Mouse (Mus musculus): ENCODE results near the gene Olfr65. TPM values are rescaled to one million over a fixed set of nuclear protein-coding genes. Genes with fewer than 3 reads are reported as not detected.

The Olfr65 gene
- polyA plus RNA-seq (2016; fragmentation: Nextera tagmentation; extraction: Ambion mirVana), result not detected in 2 replicates

- 75% methylated on average over 2 of the region's 2 CpGs for WGBS
These were observed at the start of gene Olfr65 for GRCm38 (mm10) chr7:103903187-103903586. Olfr65 (plus strand) TSS chr7:103903487.

GRCm38 (mm10) chr7:103854669-103855068 is 48.6 kb upstream of the Olfr65 start:
- no peak overlapping the region for H3K4me3 ChIP-seq (replicated peaks)
- no peak for ATAC-seq (ENCODE audit: insufficient number of reproducible peaks, insufficient read depth, low FRiP score, low TSS enrichment, low read depth)
- no peak overlapping the region for H3K9ac ChIP-seq (replicated peaks)
- H3K4me2 ChIP-seq, result no peak overlapping the region
- 70% methylated on average over 1 of the region's 1 CpGs for WGBS
- H3K27me3 ChIP-seq, result no peaks in the 10 kb centered on the region
- H3K4me1 ChIP-seq (replicated peaks), result no peaks in the 10 kb centered on the region
- no peaks in the 10 kb centered on the region for H3K36me3 ChIP-seq
- H3K27ac ChIP-seq, result no peak overlapping the region
- H3K9me3 ChIP-seq, result no peaks in the 10 kb centered on the region

More at GRCm38 (mm10) chr7:103903187-103903586, at the start of gene Olfr65:
- Histone ChIP-seq H3K36me3 (no peaks in the 10 kb centered on the region), H3K9ac (replicated peaks) (no peak within 1 kb of the TSS), H3K4me2 (no peak within 1 kb of the TSS), H3K9me3 (no peaks in the 10 kb centered on the region), H3K27ac (no peak within 1 kb of the TSS), H3K4me1 (replicated peaks) (no peaks in the 10 kb centered on the region), H3K27me3 (no peaks in the 10 kb centered on the region), H3K4me3 (replicated peaks) (no peak within 1 kb of the TSS)
- no peak for ATAC-seq (ENCODE audit: insufficient number of reproducible peaks, insufficient read depth, low FRiP score, low TSS enrichment, low read depth)

DNA sequence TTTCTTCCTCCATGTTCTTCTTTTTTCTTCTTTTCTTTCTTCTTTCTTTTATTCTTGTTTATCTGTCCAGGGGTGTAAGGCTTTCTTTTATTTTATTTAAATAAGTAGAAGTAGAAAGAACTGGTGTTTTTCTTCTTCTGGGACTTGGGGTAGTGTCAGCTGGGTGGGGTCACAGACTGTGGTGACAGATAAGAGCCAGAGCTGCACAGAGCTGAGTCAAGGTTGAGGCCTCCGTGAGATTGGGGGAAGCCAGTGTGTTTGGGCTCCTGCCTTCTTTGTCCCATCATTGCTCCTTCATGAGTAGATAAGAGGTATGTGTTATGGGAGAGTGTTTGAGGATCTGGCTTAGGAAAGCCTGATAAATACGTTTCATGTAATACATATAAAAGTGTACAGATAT is 44.2 kb upstream of the Olfr65 start:
- Histone ChIP-seq H3K9me3 (no peaks in the 10 kb centered on the region), H3K27me3 (no peaks in the 10 kb centered on the region), H3K36me3 (no peaks in the 10 kb centered on the region), H3K4me3 (replicated peaks) (no peak overlapping the region), H3K9ac (replicated peaks) (no peak overlapping the region), H3K4me1 (replicated peaks) (no peaks in the 10 kb centered on the region), H3K4me2 (no peak overlapping the region), H3K27ac (no peak overlapping the region)
- ATAC-seq (ENCODE audit: insufficient number of reproducible peaks, insufficient read depth, low FRiP score, low TSS enrichment, low read depth), result no peak
- 72% methylated on average over 2 of the region's 2 CpGs for WGBS

GRCm38 (mm10) chr7:103860855-103861254 is 42.4 kb upstream of the Olfr65 start:
- H3K9me3 ChIP-seq, result no peaks in the 10 kb centered on the region
- no peak overlapping the region for H3K27ac ChIP-seq
- H3K4me2 ChIP-seq, result no peak overlapping the region
- WGBS, result 60% methylated on average over 1 of the region's 1 CpGs
- H3K9ac ChIP-seq (replicated peaks), result no peak overlapping the region
- H3K27me3 ChIP-seq, result no peaks in the 10 kb centered on the region
- H3K36me3 ChIP-seq, result no peaks in the 10 kb centered on the region
- H3K4me1 ChIP-seq (replicated peaks), result no peaks in the 10 kb centered on the region
- H3K4me3 ChIP-seq (replicated peaks), result no peak overlapping the region
- ATAC-seq (ENCODE audit: insufficient number of reproducible peaks, insufficient read depth, low FRiP score, low TSS enrichment, low read depth), result no peak

- H3K36me3 ChIP-seq, result no peaks in the 10 kb centered on the region
- H3K4me2 ChIP-seq, result no peak overlapping the region
- H3K9me3 ChIP-seq, result no peaks in the 10 kb centered on the region
- no peak for ATAC-seq (ENCODE audit: insufficient number of reproducible peaks, insufficient read depth, low FRiP score, low TSS enrichment, low read depth)
- WGBS, result 83% methylated on average over 3 of the region's 3 CpGs
- H3K4me3 ChIP-seq (replicated peaks), result no peak overlapping the region
- H3K4me1 ChIP-seq (replicated peaks), result no peaks in the 10 kb centered on the region
- no peak overlapping the region for H3K9ac ChIP-seq (replicated peaks)
- no peak overlapping the region for H3K27ac ChIP-seq
- H3K27me3 ChIP-seq, result no peaks in the 10 kb centered on the region
These were observed 41.8 kb upstream of the Olfr65 start for GRCm38 (mm10) chr7:103861531-103861930.

DNA sequence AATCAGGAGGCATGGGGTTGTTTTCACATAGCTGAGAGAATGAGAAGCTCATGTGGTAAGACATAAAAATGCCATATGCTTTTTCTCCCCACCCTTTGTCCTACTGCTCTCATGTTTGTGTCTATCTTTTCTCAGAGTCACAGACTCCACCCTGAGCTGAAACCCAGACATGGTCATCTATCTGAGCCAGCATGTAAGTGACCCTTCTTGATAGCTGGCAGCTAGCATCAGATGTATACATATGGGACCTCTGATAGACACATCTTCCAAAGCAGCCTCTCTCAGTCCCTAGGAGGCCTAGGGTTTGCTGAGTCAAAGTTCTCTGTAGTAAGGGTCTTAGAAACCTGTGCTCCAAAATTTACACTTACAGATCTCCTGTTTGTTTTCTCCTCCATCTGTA is 37.6 kb upstream of the Olfr65 start:
- no peak overlapping the region for H3K9ac ChIP-seq (replicated peaks)
- H3K27me3 ChIP-seq, result no peaks in the 10 kb centered on the region
- H3K9me3 ChIP-seq, result no peaks in the 10 kb centered on the region
- no peak overlapping the region for H3K4me2 ChIP-seq
- ATAC-seq (ENCODE audit: insufficient number of reproducible peaks, insufficient read depth, low FRiP score, low TSS enrichment, low read depth), result no peak
- no peak overlapping the region for H3K4me3 ChIP-seq (replicated peaks)
- H3K27ac ChIP-seq, result no peak overlapping the region
- no peaks in the 10 kb centered on the region for H3K4me1 ChIP-seq (replicated peaks)
- H3K36me3 ChIP-seq, result no peaks in the 10 kb centered on the region

DNA sequence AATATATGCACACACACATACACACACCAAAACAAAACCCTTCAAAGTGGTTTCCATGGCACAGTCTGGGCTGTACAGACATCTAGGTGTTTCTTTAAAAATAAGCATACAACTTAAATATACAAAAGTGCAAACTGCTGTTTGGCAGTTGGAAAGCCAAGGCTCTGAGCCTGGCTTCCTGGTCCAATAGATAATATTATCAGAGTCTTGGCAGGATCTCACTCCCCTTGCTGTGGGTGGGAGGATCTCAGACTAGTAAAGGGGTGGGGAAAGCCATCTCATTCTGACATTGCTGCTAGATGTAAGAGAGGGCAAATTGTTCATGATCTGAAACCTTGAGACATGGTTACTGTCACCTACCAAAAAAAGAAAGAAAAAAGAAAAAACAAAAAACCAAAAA is 32.6 kb upstream of the Olfr65 start:
- ATAC-seq (ENCODE audit: insufficient number of reproducible peaks, insufficient read depth, low FRiP score, low TSS enrichment, low read depth), result no peak
- no peaks in the 10 kb centered on the region for H3K27me3 ChIP-seq

DNA sequence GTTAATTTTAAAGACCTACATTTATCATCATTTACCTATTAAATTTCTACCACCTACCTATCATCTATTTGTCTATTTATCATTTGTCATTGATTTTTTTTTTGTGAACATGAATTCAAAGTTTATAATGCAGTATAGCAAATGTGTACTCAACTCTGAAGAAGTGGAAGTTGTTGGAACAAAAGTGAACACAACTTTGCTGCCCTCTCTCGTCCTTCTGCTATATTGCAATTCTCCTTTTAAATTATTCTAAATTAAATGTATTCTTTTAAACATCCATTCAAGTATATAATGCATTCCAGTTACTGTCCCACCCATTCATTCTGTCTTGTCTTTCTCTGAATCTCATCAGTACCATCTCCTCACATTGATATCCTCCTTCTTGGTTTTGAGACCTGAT is 30.2 kb upstream of the Olfr65 start:
- Histone ChIP-seq H3K9ac (replicated peaks) (no peak overlapping the region), H3K4me3 (replicated peaks) (no peak overlapping the region), H3K9me3 (no peaks in the 10 kb centered on the region), H3K27ac (no peak overlapping the region), H3K27me3 (no peaks in the 10 kb centered on the region), H3K36me3 (no peaks in the 10 kb centered on the region), H3K4me2 (no peak overlapping the region), H3K4me1 (replicated peaks) (no peaks in the 10 kb centered on the region)
- ATAC-seq (ENCODE audit: insufficient number of reproducible peaks, insufficient read depth, low FRiP score, low TSS enrichment, low read depth), result no peak
- WGBS, result 10% methylated on average over 1 of the region's 1 CpGs

More for the DNA sequence above, 32.6 kb upstream of the Olfr65 start:
- Histone ChIP-seq H3K4me1 (replicated peaks) (no peaks in the 10 kb centered on the region), H3K4me2 (no peak overlapping the region), H3K36me3 (no peaks in the 10 kb centered on the region), H3K4me3 (replicated peaks) (no peak overlapping the region), H3K9me3 (no peaks in the 10 kb centered on the region), H3K27ac (no peak overlapping the region), H3K9ac (replicated peaks) (no peak overlapping the region)

GRCm38 (mm10) chr7:103874451-103874850 is 28.8 kb upstream of the Olfr65 start:
- Histone ChIP-seq H3K4me1 (replicated peaks) (no peaks in the 10 kb centered on the region), H3K9ac (replicated peaks) (no peak overlapping the region), H3K27me3 (no peaks in the 10 kb centered on the region), H3K4me2 (no peak overlapping the region), H3K27ac (no peak overlapping the region), H3K36me3 (no peaks in the 10 kb centered on the region), H3K4me3 (replicated peaks) (no peak overlapping the region), H3K9me3 (no peaks in the 10 kb centered on the region)
- 57% methylated on average over 5 of the region's 5 CpGs for WGBS
- ATAC-seq (ENCODE audit: insufficient number of reproducible peaks, insufficient read depth, low FRiP score, low TSS enrichment, low read depth), result no peak

GRCm38 (mm10) chr7:103877093-103877492 is 26.2 kb upstream of the Olfr65 start:
- no peak for ATAC-seq (ENCODE audit: insufficient number of reproducible peaks, insufficient read depth, low FRiP score, low TSS enrichment, low read depth)
- no peak overlapping the region for H3K4me2 ChIP-seq
- H3K36me3 ChIP-seq, result no peaks in the 10 kb centered on the region
- H3K27me3 ChIP-seq, result no peaks in the 10 kb centered on the region
- no peak overlapping the region for H3K27ac ChIP-seq
- no peaks in the 10 kb centered on the region for H3K9me3 ChIP-seq
- no peak overlapping the region for H3K9ac ChIP-seq (replicated peaks)
- H3K4me3 ChIP-seq (replicated peaks), result no peak overlapping the region
- H3K4me1 ChIP-seq (replicated peaks), result no peaks in the 10 kb centered on the region
- 84% methylated on average over 2 of the region's 2 CpGs for whole genome bisulfite sequencing

GRCm38 (mm10) chr7:103886152-103886551 is 17.1 kb upstream of the Olfr65 start, which contains the start of gene Olfr66:
Olfr66 (minus strand) TSS chr7:103886252.
- Histone ChIP-seq H3K27ac (no peak within 1 kb of the TSS), H3K36me3 (no peaks in the 10 kb centered on the region), H3K9ac (replicated peaks) (no peak within 1 kb of the TSS), H3K4me1 (replicated peaks) (no peaks in the 10 kb centered on the region), H3K4me3 (replicated peaks) (no peak within 1 kb of the TSS), H3K9me3 (no peaks in the 10 kb centered on the region), H3K27me3 (no peaks in the 10 kb centered on the region), H3K4me2 (no peak within 1 kb of the TSS)
- no peak for ATAC-seq (ENCODE audit: insufficient number of reproducible peaks, insufficient read depth, low FRiP score, low TSS enrichment, low read depth)

DNA sequence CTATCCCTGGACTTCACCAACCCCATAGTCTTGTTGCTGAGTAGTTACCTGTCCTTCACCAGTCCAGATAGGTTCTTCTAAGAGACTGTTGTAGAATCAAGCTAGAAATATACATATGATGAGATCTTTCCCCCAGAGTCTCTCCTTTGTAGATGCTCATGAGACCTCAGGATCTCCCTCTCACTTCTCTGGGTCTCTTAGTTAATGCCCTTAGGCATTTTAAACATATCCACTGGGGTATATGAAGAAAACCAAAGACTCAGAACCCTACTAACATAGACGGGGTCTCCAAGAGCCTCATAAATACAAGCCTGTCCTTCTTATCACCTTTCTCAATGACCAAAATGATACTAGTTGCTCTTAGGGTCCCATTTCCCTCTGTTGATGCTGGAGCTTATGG is 8.9 kb upstream of the Olfr65 start, which contains the start of gene Olfr64:
Olfr64 (minus strand) TSS at position 101 of the 400 bp plus-strand sequence.
- H3K27me3 ChIP-seq, result no peaks in the 10 kb centered on the region
- ATAC-seq (ENCODE audit: insufficient number of reproducible peaks, insufficient read depth, low FRiP score, low TSS enrichment, low read depth), result no peak
- no peak within 1 kb of the TSS for H3K4me2 ChIP-seq
- no peaks in the 10 kb centered on the region for H3K9me3 ChIP-seq
- WGBS, result 72% methylated on average over 1 of the region's 1 CpGs
- no peaks in the 10 kb centered on the region for H3K36me3 ChIP-seq
- H3K4me1 ChIP-seq (replicated peaks), result no peaks in the 10 kb centered on the region
- H3K4me3 ChIP-seq (replicated peaks), result no peak within 1 kb of the TSS
- H3K9ac ChIP-seq (replicated peaks), result no peak within 1 kb of the TSS
- H3K27ac ChIP-seq, result no peak within 1 kb of the TSS
